Mouse (Mus musculus): Measurements from ENCODE around the gene Rab23.

The Rab23 gene

DNA sequence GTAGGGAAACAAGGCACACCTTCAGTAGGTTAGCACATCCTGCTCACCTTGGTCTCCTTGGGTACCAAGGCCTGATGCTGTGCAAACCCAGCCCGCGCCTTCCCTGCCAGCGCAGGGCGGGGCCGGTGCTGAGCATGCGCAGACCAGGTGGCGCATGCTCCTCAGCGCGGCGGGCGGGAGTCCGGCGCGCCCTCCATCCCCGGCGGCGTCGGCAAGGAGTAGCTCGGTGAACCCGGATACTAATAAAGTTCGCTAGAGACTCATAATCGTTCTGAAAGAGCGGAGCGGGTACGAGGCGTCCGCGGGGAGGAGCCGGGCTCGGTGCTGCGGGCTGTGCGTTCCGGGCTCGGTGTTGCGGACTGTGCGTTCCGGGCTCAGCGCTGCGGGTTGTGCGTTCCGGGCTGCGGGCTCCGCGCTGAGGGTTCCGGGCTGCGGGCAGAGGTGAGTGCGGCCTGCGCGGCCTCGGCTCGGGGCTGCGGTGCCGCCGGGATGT is at the start of gene Rab23:
Gene Rab23 (plus strand): TSS at position 155 of the 493 bp plus-strand sequence.
- DNase-seq (ENCODE audit: low spot score): peak; percentile 85

DNA sequence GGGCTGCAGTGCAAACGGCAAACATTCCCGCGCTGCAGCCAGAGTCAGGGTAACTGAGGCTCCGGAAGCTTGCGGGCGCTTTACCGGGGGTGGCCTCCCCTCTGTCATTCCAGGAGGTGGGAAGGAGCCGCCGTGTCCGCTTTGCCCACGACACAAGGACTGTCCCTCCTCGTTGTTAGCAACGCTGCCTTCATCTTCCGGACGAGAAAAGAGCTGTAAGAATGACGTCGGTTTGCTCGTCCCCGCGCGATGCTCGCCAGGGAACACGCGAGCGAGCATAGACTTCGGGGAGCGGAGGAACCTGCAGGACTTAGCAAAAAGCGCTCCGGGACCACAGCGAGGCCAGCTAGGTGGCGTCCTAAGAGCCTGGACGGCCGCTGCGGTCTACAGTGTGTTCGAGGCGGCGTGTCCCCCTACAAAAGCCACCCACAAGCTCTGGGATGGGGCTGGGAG is 49.5 kb upstream of the Rab23 start:
- peak; percentile 80 for DNase-seq (ENCODE audit: low spot score)

DNA sequence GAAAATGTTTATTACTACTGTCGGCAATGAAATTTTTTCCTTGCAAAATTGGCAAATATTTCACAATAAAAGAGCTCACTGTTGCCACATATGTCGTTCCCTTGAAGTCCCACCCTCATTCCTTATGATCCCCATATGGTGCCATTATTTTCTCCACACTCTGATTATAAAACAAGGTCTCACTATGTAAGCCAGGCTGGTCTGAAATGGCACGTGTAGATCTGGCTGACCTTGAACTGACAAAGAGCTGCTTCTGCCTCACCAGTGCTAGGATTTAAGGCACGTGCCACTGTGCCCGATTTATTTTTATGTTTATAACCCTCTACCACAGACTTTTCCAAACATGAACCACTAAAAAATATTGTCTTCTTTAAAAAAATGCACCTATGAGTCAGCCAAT is 48.2 kb upstream of the Rab23 start:
- no peak for DNase-seq (ENCODE audit: low spot score)

DNA sequence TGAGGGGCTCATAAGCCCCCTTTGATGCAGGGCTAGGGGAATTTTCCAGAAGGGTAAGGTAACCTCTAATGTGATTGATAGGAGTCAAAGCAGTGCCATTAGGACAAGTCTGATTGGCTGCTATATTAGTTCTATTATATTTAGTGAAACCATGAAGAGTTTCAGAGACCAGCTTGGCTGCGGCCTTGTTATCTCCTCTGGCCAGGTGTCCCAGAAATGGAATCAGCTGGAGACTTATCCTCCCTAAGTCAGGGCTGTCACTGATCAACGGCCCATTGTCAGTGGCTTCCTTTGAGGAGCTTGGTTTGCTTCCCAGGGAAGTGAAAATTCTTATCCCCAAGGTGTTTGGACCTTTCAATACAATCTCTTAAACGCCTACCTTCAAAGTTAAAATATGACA is 47.6 kb upstream of the Rab23 start:
- no peak for DNase-seq (ENCODE audit: low spot score)

DNA sequence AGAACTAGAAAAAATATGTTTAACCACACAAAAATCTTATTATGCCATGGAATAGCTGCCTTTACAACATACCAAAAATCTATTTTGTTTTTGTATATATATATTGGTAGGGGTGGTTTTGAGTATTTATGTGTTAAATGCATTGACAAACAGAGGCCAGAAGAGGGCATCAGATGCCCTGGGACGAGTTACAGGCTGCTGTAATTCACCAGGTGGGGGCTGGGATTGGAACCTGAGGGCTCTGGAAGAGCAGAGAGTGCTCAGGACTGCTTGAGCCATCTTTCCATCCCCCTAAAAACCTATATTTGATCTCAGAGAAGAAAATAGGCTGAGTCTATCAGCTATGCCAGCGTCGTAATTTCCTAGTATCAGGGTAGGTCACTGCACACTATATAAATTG is 47.2 kb upstream of the Rab23 start:
- peak; percentile 70 for DNase-seq (ENCODE audit: low spot score)

DNA sequence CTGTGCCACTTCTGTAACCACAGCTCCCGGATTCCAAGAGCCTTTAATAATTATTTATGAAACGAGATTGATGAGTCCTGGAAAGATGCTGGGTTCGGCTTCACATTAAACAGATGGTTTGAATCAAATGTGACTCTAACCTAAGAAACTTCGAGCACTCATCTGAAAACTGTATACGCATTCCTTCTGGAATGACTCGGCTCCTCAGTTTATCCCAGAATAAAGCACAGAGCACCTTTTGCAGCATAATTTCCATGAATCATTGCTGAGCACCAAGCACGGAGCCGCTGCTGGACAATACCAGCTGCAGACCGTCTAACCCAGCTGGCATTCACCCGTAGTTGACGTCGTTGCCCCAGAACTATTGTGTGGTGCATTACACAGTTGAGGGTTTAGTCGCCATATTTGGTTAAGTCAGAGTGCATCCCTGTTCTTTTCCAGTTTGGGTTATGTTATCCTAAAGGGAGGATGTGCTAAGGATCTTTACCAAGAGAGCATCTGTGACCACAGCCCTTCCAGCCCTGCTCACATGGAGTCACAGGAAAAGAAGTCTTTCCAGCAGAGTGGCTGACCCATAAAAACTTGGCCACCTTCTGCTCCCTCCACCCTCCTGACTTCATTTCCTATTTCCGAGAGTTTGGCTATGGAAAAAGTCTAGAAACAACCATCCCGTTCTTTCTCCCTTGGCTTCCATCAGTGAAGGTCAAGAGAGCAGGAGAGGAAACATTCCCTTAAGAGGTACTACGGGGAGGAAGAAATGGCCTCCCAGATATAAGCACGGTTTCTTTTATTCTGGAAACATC is 46.3 kb upstream of the Rab23 start:
- DNase-seq (ENCODE audit: low spot score): no peak

DNA sequence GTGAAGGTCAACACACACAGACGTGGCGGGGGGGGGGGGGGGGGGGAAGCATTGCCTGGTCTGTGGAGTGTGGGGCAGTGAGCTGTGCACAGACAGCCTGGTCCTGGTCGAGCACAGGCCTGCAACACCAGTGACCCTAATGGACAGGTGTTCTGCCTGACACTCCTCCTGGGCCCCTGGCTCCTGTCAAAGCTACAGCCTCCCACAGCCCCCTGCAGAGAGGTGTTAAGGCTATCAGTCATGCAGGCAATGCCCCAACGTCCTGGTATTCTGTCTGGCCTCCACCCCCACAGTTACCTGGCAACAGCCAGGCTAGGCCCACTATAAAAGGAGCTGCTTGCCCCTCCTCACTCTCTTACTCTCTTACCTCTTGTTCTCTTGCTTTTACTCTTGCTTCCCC is 39.3 kb upstream of the Rab23 start:
- DNase-seq (ENCODE audit: low spot score): no peak

DNA sequence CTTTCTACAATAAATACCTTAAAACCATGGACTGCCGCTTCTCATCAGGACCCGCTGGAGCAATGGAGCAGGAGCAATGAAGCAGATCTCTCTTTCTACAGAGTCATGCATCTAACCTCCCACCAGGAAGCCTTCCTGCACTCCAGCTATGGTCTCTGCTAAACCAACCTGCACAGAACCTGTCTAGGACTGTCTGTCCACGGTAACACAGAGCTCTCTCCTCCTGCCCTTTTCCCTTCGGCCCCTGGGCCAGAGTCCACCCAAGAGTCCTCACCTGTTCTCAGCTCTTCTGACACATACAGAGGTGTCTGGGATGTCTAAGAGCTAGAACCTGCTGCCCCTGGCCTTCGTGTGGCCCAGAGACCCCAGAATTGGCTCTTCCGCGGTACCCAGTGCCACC is 38.8 kb upstream of the Rab23 start:
- DNase-seq (ENCODE audit: low spot score): no peak

DNA sequence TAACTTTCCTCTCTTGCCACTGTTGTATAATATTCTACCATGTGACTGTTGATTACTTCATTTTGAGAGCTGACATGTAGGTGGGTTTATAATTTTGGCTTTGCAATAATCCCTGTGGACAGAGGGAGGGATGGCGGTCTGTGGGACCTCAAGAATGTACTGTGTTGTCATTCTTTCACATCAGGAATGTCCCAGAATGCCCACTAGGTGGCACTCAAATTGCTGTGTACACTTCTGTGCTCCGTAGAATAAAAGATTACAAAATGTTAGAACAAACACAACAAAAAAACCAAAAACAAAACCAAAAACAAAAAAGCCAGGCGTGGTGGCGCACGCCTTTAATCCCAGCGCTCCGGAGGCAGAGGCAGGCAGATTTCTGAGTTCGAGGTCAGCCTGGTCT is 35.2 kb upstream of the Rab23 start:
- peak; percentile 54 for DNase-seq (ENCODE audit: low spot score)

DNA sequence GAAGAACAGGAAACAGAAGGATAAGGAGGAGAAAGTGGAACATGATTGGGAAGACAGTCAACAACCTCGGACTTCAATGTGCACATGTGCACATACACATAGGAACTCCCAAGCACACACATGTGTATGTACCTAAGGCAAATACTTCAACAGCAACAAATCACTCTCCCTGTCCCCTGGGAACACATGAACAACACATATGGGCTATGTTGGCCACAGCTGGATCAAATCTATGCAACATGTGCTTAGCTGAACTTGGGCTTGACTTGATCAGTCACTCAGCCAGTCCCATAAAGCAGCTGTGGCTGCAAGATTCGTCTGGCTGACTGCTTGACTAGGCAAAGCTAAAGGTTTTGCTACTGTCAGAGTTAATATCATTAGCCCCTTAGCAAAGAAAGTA is 30.9 kb upstream of the Rab23 start:
- DNase-seq (ENCODE audit: low spot score): no peak

DNA sequence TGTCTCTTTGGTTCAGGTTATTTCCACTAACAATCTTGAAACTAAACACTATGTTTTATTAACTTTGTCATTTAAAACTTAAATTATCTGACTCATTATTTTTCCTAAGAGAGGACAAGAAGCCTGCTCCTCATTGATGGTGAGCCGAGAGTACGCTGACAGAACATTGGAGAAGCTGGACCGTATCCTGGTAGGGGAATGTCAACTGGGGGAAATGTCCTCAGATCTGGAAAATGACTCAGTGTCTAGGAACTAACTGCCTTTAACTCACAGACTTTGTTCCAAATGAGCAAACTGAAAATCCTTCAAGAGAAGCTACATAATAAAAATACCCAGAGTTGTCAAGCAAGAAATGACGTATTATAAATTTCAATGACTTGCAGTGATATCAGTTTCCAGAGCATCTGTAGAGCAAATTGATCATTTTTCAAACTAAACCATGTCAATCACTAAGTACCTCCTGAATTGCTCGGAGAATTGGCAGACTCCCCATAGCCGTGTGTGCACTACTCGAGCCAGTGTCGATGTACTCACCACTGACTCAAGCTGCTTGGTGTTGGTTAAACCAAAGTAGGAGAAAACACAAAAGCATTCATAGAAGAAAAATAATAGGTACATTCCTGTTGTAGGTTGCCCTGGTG is 30.1 kb upstream of the Rab23 start:
- no peak for DNase-seq (ENCODE audit: low spot score)

DNA sequence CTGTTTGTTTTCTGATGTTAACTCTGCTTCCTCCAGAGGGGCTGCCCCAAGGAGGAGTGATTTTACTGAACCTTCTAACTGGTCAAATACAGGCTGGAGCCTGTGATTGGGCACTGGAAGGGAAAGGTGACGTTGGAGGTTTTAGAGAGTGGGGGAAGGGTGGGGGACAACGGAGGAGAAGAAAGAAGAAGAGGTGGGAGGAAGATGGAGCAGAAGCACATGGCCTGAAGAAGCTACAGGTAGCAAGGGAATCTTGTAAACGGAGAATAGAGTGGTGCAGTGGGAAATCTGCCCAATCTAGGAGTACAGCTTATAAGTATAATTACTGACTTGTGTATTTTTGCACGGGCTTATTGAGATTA is 29.6 kb upstream of the Rab23 start:
- no peak for DNase-seq (ENCODE audit: low spot score)

DNA sequence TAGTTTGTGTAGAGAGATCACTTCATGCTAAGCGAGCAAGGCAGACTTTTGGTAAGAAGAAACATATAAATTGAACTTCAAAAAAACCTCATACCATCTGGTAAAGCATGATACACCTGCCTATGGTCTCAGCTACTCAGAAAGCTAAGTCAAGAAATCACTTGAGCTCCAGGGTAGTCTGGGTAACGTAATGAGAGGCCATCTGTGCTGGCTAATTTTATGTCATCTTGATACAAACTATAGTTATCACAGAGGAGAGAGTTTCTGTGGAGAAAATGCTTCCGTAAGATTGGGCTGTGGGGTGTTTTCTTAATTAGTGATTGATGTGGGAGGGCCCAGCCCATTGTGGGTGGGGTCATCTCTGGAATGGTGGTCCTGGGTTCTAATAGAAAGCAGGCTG is 25.8 kb upstream of the Rab23 start:
- DNase-seq (ENCODE audit: low spot score): no peak

DNA sequence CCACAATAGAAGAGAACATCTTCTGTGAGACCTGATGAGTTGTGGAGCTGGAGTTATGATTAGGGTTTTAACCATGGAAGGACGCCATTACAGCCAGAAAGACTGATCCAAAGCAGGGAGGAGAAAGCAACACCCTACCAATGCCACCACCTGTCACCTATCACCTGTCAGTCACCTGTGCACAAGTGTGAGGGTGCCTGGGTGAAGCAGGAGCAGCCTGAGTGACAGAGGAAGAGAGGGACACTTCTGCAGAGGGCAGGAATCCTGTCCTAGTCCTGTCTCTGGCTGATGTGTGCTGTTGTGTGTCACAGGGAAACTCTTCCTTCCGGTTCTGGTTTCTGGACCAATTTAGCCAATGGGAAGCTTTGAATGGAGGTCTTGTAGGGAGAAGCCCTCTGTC is 23.7 kb upstream of the Rab23 start:
- DNase-seq (ENCODE audit: low spot score): no peak

DNA sequence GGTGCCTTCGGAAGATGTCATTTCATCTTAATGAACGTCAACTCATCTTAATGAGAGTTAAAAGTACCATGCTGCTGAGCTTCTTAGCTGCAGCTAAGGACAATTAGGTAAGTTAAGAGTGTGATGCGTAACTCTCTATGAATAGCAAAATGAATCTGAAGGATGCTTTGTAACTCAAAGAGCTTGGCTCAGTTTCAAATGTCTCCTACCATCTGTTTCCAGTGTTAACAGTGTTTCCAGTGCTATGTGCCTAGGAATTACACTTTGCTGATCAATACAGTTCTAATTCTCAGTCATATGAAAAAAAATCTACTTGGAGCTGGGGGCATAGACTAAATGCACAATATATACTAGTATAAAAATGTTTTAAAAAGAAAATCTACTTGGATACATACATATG is 18.4 kb upstream of the Rab23 start:
- no peak for DNase-seq (ENCODE audit: low spot score)

DNA sequence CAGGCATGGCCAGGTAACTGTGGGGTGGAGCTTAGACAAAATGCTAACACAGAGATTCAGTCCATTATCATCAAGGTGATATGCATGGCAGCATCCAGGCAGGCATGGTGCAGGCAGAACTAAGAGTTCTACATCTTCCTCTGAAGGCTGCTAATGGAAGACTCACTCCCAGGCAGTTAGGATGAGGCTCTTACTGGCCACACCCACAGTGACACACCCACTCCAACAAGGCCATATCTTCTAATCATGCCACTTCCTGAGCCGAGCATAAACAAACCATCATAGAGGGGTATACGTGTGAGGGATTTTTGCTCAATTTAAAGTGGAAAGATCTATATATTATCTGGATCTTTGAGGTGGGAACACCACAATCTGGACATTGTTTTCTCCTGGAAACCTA is 10.1 kb upstream of the Rab23 start:
- DNase-seq (ENCODE audit: low spot score): no peak

DNA sequence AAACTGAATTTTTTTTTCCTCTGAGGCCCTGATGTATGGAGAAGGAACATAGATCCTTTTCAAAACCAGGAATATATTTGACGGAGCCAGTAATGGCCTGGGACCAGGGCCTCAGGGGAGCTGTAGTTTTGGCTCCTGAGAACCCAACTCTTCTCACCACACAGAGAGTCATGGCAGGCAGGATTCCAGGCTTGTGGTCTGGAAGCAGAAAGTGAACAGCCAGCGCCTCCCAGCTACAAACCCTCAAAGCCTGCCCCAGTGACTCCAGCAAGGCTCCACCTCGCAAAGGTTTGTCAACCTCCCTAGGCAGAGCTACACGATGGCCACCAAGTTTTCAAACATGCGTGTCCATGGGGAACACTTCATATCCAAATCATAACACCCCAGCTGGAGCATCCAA is 7.7 kb upstream of the Rab23 start:
- DNase-seq (ENCODE audit: low spot score): no peak

DNA sequence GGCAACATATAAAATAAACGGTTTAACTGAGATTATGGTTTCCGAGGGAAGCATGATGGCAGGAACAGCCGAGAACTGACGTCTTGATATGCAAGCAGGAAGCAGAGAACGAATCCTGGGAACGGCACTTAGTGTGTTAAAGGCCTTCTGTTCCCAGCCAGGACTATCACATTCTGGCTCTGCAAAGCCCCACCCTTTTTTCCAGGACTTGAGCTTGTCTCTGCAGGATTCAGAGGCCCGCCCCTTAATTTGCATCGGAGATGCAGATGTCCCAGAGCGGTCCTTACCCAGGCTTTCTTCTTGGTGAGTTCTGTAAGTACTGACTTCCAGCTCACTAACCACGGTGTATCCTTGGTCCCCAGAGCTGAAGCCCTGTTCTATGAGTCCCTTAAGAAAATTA is 4.9 kb upstream of the Rab23 start:
- peak; percentile 35 for DNase-seq (ENCODE audit: low spot score)

DNA sequence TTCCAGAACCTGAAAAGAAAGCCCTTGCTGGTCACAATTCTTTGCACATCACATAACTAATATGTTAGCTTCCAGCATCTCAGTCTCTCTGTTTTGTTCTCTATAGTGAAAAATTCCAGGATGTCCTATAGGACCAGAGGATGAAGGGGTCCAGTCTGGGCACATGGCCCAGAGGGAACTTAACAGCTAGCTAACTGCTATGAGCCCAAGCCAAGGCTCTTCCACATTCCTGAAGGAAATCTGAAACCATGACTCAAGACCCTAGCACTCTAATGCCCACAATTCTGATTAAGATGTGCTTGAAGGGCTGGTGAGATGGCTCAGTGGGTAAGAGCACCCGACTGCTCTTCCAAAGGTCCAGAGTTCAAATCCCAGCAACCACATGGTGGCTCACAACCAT is 2.1 kb upstream of the Rab23 start:
- no peak for DNase-seq (ENCODE audit: low spot score)

DNA sequence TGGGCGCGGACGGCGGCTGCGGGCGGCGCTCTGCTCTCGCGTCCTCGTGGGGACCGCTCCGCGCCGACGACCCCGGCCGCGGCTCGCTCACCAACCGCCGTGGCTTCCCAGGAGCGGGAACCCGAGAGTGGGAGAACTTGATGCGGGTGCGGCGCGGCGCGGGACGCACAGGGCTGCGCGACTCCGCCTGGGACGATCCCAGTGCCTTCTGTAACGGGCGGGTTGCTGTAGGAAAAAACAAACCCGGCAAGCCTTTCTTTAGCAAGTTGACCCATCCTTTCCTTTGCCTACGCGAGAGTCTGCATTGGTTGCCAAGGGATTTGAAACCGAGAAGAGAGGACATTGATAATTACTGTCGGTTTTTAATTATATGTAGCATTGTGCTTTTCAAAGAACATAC is 544 bp downstream of the Rab23 start:
- no peak for DNase-seq (ENCODE audit: low spot score)

DNA sequence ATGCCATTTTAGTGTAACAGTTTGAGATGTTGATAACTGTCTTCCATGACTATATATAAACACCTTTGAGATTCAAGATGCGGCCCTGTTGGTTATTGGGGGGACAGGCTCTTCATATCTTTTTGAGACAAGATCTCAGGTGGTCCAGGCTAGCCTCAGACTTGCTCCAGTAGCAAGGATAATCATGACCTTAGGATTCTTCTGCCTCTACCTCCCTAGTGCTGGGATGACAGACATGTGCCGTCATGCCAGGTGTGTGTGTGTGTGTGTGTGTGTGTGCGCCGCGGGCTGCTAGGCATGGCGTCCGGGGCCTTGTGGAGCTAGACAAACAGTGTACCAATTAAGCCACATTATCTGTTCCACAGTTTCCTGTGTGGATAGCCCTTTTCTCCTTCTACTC is 1.3 kb downstream of the Rab23 start:
- DNase-seq (ENCODE audit: low spot score): no peak

DNA sequence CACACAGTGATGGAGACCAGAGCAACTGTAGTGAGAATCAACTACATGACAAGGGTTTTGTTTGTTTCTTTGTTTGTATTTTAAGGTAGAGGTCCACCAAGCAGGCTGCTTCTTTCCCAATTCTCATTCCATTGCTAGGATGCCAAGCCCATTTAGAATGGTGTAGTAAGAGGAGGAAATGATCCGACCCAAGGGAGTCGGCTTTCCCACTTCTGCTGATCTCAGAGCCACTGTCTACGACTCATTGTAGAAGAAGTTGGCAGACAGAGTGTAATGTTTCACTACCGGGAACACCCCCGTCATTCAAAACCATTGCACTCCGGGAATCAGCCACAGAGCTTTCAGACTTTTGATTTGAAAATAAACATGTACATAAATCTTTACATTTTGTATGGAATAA is 4.8 kb downstream of the Rab23 start:
- no peak for DNase-seq (ENCODE audit: low spot score)

DNA sequence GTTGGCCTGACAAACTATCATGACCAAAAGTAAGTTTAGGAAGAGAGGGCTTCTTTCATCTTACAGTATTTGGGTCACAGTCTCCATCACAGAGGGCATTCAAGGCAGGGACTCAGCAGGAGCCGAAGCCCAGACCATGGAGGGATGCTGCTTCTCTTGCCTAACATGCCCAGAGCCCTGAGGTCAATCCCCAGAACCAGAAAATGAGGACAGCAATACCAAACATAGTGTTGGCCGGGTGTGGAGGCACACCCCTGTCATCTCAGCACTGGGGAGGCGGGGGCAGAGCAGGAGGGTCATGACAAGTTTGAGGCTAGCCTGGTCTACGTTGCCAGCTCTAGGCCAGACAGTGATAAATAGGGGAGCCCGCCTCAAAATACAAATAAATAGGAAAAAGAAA is 5.4 kb downstream of the Rab23 start:
- no peak for DNase-seq (ENCODE audit: low spot score)

DNA sequence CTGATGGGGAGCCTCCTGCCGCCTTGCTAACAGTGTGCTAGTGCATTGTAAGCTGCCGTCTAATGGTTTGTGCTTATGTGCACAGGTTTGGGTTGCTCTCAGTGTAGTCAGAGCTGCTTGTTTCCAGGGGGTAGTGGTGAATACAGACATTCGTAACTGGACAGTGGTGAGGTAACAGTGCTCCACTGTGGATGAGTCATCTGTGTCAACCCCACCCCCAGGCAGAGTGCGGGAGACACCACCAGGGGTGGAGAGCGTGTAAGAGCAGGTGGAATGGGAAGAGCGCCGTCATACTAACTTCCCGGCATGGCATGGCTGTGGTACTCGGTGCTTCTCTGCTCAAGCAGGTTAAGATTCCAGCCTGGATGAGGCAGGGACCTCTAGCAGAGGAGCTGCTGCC is 13.4 kb downstream of the Rab23 start:
- DNase-seq (ENCODE audit: low spot score): no peak

Data from retina, embryonic 14.5 days (tissue).